In the genomic region with DNA sequence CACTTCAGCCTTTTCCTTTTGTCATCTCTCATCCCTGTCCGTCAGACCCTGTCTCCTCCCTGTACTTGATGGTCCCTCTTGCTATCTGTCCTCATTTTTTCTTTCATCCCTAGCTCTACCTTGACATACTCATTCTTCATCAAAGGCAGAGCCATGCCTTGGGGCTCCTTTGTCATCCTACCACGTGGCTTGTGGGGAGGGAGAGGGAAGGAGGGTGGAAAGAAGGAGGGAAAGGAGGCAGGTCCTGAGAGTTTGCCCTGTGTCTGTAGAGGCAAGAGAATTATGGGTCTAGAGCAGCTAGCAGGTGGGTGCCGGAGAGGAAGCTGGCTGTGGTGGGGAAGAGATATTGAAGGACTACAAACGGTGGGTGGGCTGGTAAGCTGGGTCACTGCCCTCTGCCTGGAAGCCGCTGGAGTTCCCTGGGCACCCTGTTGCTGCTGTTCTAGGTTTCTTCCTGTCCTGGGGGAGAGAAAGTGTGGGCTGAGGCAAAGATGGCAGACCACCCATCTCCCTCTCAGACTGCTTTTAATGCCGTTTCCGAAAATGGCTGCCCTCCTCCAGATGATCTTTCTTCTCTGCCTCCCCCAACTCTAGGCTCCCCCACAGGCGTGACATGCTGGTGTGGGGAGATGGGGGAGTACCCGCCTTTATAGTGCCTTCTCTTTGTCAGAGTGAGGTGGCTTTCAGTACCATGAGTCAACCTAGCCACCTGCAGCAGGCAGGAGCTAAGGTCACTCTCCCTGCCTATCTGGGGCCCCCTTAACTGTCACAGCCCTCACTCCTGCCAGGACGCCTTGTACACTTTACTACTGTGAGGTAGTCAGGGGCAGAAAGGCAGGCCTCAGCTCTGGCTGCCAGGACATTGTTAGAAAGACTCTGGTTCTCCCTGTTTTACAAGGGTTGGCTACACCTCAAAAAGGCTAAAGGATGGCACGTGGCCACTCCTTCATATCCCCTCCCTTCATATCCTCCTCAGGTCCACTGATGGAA, we compare ENCODE assay signal across 11 mouse cellular contexts. TPM values are rescaled to one million over a fixed set of nuclear protein-coding genes. Genes with fewer than 3 reads are reported as not detected.
DNase-seq lines count a peak whose midpoint lies in the region; ATAC-seq and TF ChIP-seq lines count a peak whose summit lies in the region.
"Had no signal": no experiment of that assay in that cellular context is flagged by ENCODE, and none has a peak within 500 bp of the region (broad histone marks: within the 10 kb centered on the region; RNA-seq: fewer than 3 reads in every experiment).

No protein-coding gene starts in this region.

- no peak for TF ChIP-seq CTCF in cortical plate, adult 2 months (IDR thresholded peaks at IDR 0.05; ENCODE audit: extremely low read depth, insufficient read depth, low read length)

- no peak for TF ChIP-seq POLR2A in cortical plate, adult 2 months (IDR thresholded peaks at IDR 0.05; ENCODE audit: extremely low read depth, insufficient read depth, low read length)

- peak; percentile 39 for DNase-seq in gastrocnemius, postnatal 25 days
- DNase-seq in gastrocnemius, postnatal 4 days (ENCODE audit: low spot score in 2 of 2) = no peak
- DNase-seq in hindbrain, embryonic 10.5 days (ENCODE audit: low spot score) = peak; percentile 9
- no peak for DNase-seq in adrenal gland, adult 2 months
- no peak for DNase-seq in kidney, adult 8-10 months
- no peak for DNase-seq in frontal cortex, postnatal 25 days (ENCODE audit: low spot score in 2 of 2)

- peaks cover 22% of the 10 kb centered on the region for H3K27me3 ChIP-seq in hindbrain, embryonic 10.5 days (ENCODE audit: insufficient read depth, poor library complexity, severe bottlenecking)
- H3K27me3 ChIP-seq in midbrain, embryonic 15.5 days (replicated peaks) = no peaks in the 10 kb centered on the region

- peak overlapping the region; percentile 90 for H3K9ac ChIP-seq in midbrain, embryonic 15.5 days

- peaks cover 33% of the 10 kb centered on the region for H3K36me3 ChIP-seq in hindbrain, embryonic 10.5 days
- peaks cover 8% of the 10 kb centered on the region for H3K36me3 ChIP-seq in midbrain, embryonic 15.5 days (replicated peaks)

- peak overlapping the region; percentile 88 for H3K27ac ChIP-seq in cortical plate, adult 2 months (ENCODE audit: insufficient read depth, low read length)
- peak overlapping the region; percentile 99 for H3K27ac ChIP-seq in hindbrain, embryonic 10.5 days
- peak overlapping the region; percentile 95 for H3K27ac ChIP-seq in midbrain, embryonic 15.5 days

- H3K9me3 ChIP-seq in hindbrain, embryonic 10.5 days = no peaks in the 10 kb centered on the region
- H3K9me3 ChIP-seq in midbrain, embryonic 15.5 days = no peaks in the 10 kb centered on the region

- peak overlapping the region; percentile 96 for H3K4me2 ChIP-seq in midbrain, embryonic 15.5 days

- ATAC-seq in midbrain, embryonic 15.5 days (replicated peaks) = no peak
- ATAC-seq: CD4-positive, CD25-positive, alpha-beta regulatory T cell, adult 4 months; inflammation-experienced regulatory T-cells, adult 6 months had no signal

- H3K4me3 ChIP-seq in cortical plate, adult 2 months (ENCODE audit: insufficient read depth, low read length) = peak overlapping the region; percentile 94
- peak overlapping the region; percentile 90 for H3K4me3 ChIP-seq in hindbrain, embryonic 10.5 days
- peak overlapping the region; percentile 75 for H3K4me3 ChIP-seq in midbrain, embryonic 15.5 days

- H3K4me1 ChIP-seq in cortical plate, adult 2 months (ENCODE audit: control insufficient read depth, insufficient read depth, low read length) = peaks cover 7% of the 10 kb centered on the region
- peaks cover 83% of the 10 kb centered on the region for H3K4me1 ChIP-seq in hindbrain, embryonic 10.5 days (replicated peaks)
- peaks cover 79% of the 10 kb centered on the region for H3K4me1 ChIP-seq in midbrain, embryonic 15.5 days

- 69% methylated on average over 11 of the region's 11 CpGs for WGBS in hindbrain, embryonic 10.5 days
- WGBS in midbrain, embryonic 15.5 days = 47% methylated on average over 11 of the region's 11 CpGs

RNA-seq across cellular contexts. Expression of a gene that starts 1.9 kb away (rescaled TPM):
- 100 to 1,000 TPM; 143 to 183 TPM for total RNA-seq in gastrocnemius, postnatal 25 days (2021)
- 10 to 100 TPM; 60.1 to 79.0 TPM for total RNA-seq in gastrocnemius, postnatal 4 days (2021)
- polyA plus RNA-seq in cortical plate, adult 2 months (2012; rRNA removed) = 96.0 and 107 TPM in 2 replicates
- polyA plus RNA-seq in hindbrain, embryonic 10.5 days (2016; fragmentation: Nextera tagmentation; extraction: Ambion mirVana) = 14.0 and 17.6 TPM in 2 replicates
- 51.5 and 53.0 TPM in 2 replicates for polyA plus RNA-seq in midbrain, embryonic 15.5 days (2015; fragmentation: Nextera tagmentation; extraction: Ambion mirVana)
- total RNA-seq in adrenal gland, adult 2 months (2021) = 10 to 100 TPM; 17.7 to 18.3 TPM
- 7.4 TPM in 2 replicates for polyA plus RNA-seq in adrenal gland, adult 2 months (2012; rRNA removed)

RNA-seq across cellular contexts. Expression of a gene that starts 17.9 kb away (rescaled TPM):
- not detected for total RNA-seq in gastrocnemius, postnatal 25 days (2021)
- not detected for total RNA-seq in gastrocnemius, postnatal 4 days (2021)
- not detected in 2 replicates for polyA plus RNA-seq in cortical plate, adult 2 months (2012; rRNA removed)
- 0.75 and 0.95 TPM in 2 replicates for polyA plus RNA-seq in hindbrain, embryonic 10.5 days (2016; fragmentation: Nextera tagmentation; extraction: Ambion mirVana)
- polyA plus RNA-seq in midbrain, embryonic 15.5 days (2015; fragmentation: Nextera tagmentation; extraction: Ambion mirVana) = 0.29 and 0.50 TPM in 2 replicates
- total RNA-seq in adrenal gland, adult 2 months (2021) = not detected
- not detected in 2 replicates for polyA plus RNA-seq in adrenal gland, adult 2 months (2012; rRNA removed)
- total RNA-seq: monocyte, adult 5-6 weeks had no signal

RNA-seq across cellular contexts. Expression of a gene that starts 35.0 kb away (rescaled TPM):
- total RNA-seq in gastrocnemius, postnatal 25 days (2021) = 1 to 10 TPM in 1 of 2 experiments, under 1 TPM in 1; 0.64 to 1.5 TPM
- total RNA-seq in gastrocnemius, postnatal 4 days (2021) = 1 to 10 TPM; 1.1 to 1.5 TPM
- polyA plus RNA-seq in cortical plate, adult 2 months (2012; rRNA removed) = 282 and 292 TPM in 2 replicates
- 1.6 and 2.5 TPM in 2 replicates for polyA plus RNA-seq in hindbrain, embryonic 10.5 days (2016; fragmentation: Nextera tagmentation; extraction: Ambion mirVana)
- 40.5 and 41.2 TPM in 2 replicates for polyA plus RNA-seq in midbrain, embryonic 15.5 days (2015; fragmentation: Nextera tagmentation; extraction: Ambion mirVana)
- total RNA-seq in adrenal gland, adult 2 months (2021) = 1 to 10 TPM in 1 of 2 experiments, under 1 TPM in 1; 0.92 to 2.6 TPM
- 1.8 and 3.1 TPM in 2 replicates for polyA plus RNA-seq in adrenal gland, adult 2 months (2012; rRNA removed)
- total RNA-seq: monocyte, adult 5-6 weeks had no signal
- polyA plus RNA-seq: inflammation-experienced regulatory T-cells, adult 6 months had no signal

RNA-seq across cellular contexts. Expression of a gene that starts 48.8 kb away (rescaled TPM):
- total RNA-seq in gastrocnemius, postnatal 25 days (2021) = 100 to 1,000 TPM; 219 to 236 TPM
- total RNA-seq in gastrocnemius, postnatal 4 days (2021) = 100 to 1,000 TPM; 292 to 313 TPM
- 171 and 176 TPM in 2 replicates for polyA plus RNA-seq in cortical plate, adult 2 months (2012; rRNA removed)
- polyA plus RNA-seq in hindbrain, embryonic 10.5 days (2016; fragmentation: Nextera tagmentation; extraction: Ambion mirVana) = 600 and 640 TPM in 2 replicates
- 485 and 501 TPM in 2 replicates for polyA plus RNA-seq in midbrain, embryonic 15.5 days (2015; fragmentation: Nextera tagmentation; extraction: Ambion mirVana)
- total RNA-seq in adrenal gland, adult 2 months (2021) = 100 to 1,000 TPM; 305 to 320 TPM
- polyA plus RNA-seq in adrenal gland, adult 2 months (2012; rRNA removed) = 671 and 857 TPM in 2 replicates

RNA-seq across cellular contexts. Expression of a gene that starts 58.8 kb away (rescaled TPM):
- total RNA-seq in gastrocnemius, postnatal 25 days (2021) = 1 to 10 TPM; 1.0 to 2.4 TPM
- 1 to 10 TPM; 5.5 to 8.7 TPM for total RNA-seq in gastrocnemius, postnatal 4 days (2021)
- 25.0 and 28.4 TPM in 2 replicates for polyA plus RNA-seq in cortical plate, adult 2 months (2012; rRNA removed)
- 23.2 and 25.5 TPM in 2 replicates for polyA plus RNA-seq in hindbrain, embryonic 10.5 days (2016; fragmentation: Nextera tagmentation; extraction: Ambion mirVana)
- polyA plus RNA-seq in midbrain, embryonic 15.5 days (2015; fragmentation: Nextera tagmentation; extraction: Ambion mirVana) = 22.8 and 29.5 TPM in 2 replicates
- 1 to 10 TPM; 7.7 to 8.9 TPM for total RNA-seq in adrenal gland, adult 2 months (2021)
- 10.8 and 13.5 TPM in 2 replicates for polyA plus RNA-seq in adrenal gland, adult 2 months (2012; rRNA removed)

Comparison
In these comparisons a context has a peak if more than half of its experiments do, and no peak if none do; other contexts are left out.
1. DNase-seq: peak in gastrocnemius, postnatal 25 days (single experiment) and hindbrain, embryonic 10.5 days (single experiment); none in gastrocnemius, postnatal 4 days (0 of 2), adrenal gland, adult 2 months (single experiment), kidney, adult 8-10 months (0 of 2) and frontal cortex, postnatal 25 days (0 of 2).
2. RNA of a gene that starts 35.0 kb away (polyA plus RNA-seq): 282 to 292 TPM in cortical plate, adult 2 months and 40.5 to 41.2 TPM in midbrain, embryonic 15.5 days; 1.6 to 2.5 TPM in hindbrain, embryonic 10.5 days and 1.8 to 3.1 TPM in adrenal gland, adult 2 months; every median in the first group is over 10 times any median in the second.
3. Peak in every context shown above with its lines, with median percentiles within 50 percentile points of each other: H3K27ac ChIP-seq and H3K4me3 ChIP-seq.